ENCODE assay signal across 15 mouse cellular contexts in genomic region chr14:31734811-31735210, GRCm38 (mm10).
"Had no signal": no experiment of that assay in that cellular context is flagged by ENCODE, and none has a peak within 500 bp of the region (broad histone marks: within the 10 kb centered on the region; RNA-seq: fewer than 3 reads in every experiment).

No protein-coding gene starts in this region.

- H3K27me3 ChIP-seq: limb, embryonic 13.5 days; lung, embryonic 15.5 days; midbrain, embryonic 13.5 days had no signal

- H3K27ac ChIP-seq: limb, embryonic 13.5 days; lung, embryonic 15.5 days; midbrain, embryonic 10.5 days; midbrain, embryonic 13.5 days; stomach, postnatal 0 days had no signal

- H3K9ac ChIP-seq: limb, embryonic 13.5 days; lung, embryonic 15.5 days; midbrain, embryonic 13.5 days had no signal

- H3K4me1 ChIP-seq: limb, embryonic 13.5 days; lung, embryonic 15.5 days; midbrain, embryonic 10.5 days; midbrain, embryonic 13.5 days had no signal

- ATAC-seq: midbrain, embryonic 13.5 days had no signal

- H3K4me2 ChIP-seq: limb, embryonic 13.5 days; lung, embryonic 15.5 days; midbrain, embryonic 13.5 days had no signal

- H3K4me3 ChIP-seq: limb, embryonic 13.5 days; lung, embryonic 15.5 days; midbrain, embryonic 10.5 days; midbrain, embryonic 13.5 days had no signal

- DNase-seq: kidney, adult 11 months; kidney, adult 9 months; kidney, postnatal 14 days; kidney, postnatal 4 days; left cerebral cortex, postnatal 4 days; lung, postnatal 14 days; lung, postnatal 4 days; thymus, adult 2 months; thymus, postnatal 14 days; thymus, postnatal 4 days had no signal

- H3K9me3 ChIP-seq: limb, embryonic 13.5 days; lung, embryonic 15.5 days; midbrain, embryonic 10.5 days; midbrain, embryonic 13.5 days had no signal
